Mouse (Mus musculus): Measurements from ENCODE around the gene Tgfbr2.

Tgfbr2 gene

DNA sequence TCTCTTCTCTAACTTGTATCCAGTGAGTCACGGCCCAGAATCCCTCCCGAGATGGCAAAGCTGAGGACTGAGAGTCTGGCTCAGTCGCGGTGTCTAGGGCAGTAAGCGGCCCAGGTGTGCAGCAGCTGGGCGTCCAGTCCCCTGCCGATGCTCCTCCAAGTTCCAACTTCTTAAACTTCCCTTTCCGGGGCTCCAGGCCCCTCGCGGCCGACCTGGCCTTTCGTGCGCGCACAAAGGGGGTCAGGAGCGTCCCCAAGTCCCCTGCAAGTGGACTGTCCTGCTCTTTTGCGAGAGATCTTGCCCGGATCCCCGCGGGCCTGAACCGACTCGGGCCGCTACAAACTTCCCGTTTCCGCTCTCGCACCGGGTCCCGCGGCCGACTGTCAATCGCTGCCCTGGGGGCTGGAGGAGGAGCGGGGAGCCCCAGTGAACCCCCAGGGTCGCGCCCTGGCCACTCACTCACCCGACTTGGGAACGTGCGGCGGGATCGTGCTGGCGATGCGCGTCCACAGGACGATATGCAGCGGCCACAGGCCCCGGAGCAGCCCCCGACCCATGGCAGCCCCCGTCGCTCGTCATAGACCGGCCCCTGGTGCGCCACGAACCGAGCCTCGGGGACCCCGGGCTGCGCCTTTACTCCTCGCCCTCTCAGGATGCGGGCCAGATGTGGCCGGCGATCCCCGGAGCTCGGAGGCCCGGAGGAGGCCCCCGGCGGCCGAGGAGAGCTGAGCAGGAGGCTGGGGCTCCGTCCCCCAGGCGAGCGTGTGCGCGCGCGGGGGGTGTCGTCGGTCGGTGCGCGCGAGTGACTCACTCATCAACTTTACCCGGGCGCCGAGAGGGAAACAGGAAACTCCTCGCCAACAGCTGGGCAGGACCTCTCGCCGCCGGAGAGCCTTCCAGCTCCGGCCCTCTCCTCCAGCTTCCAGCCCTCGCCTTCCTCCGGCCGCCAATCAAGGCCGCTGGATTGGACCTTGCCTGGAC is at the start of gene Tgfbr2:
TSS of gene Tgfbr2 (minus strand) at position 880 of the 981 bp plus-strand sequence.
- DNase-seq (ENCODE audit: low read depth, low spot score) = peak; percentile 76

DNA sequence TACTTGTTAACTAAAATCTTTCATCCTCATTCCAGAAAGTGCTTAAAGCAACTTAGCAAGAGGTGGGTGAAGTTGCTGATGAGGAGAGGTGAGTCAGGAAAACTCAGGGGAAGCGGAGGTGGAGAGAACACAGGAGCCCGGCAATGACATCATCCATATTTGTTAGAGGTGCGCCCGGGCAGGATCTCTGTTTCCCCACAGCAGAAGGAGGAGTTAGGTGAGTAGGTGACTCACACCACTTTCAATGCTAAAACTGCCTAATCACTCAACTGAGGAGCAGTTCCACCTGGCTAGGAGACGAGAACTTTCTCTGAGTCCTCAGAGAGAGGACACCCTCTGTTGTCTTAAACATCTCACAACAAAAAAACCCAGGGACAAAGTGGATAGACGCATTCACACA is 48.2 kb upstream of the Tgfbr2 start:
- DNase-seq (ENCODE audit: low read depth, low spot score) = peak; percentile 20

- no peak for DNase-seq (ENCODE audit: low read depth, low spot score)
These were observed 47.5 kb upstream of the Tgfbr2 start for GRCm38 (mm10) chr9:116222643-116223042.

- DNase-seq (ENCODE audit: low read depth, low spot score) = no peak
These were observed 46.8 kb upstream of the Tgfbr2 start for GRCm38 (mm10) chr9:116222000-116222399.

- no peak for DNase-seq (ENCODE audit: low read depth, low spot score)
These were observed 46.4 kb upstream of the Tgfbr2 start for GRCm38 (mm10) chr9:116221565-116221964.

GRCm38 (mm10) chr9:116220616-116221015 is 45.5 kb upstream of the Tgfbr2 start:
- DNase-seq (ENCODE audit: low read depth, low spot score) = no peak

- DNase-seq (ENCODE audit: low read depth, low spot score) = no peak
These were observed 45.0 kb upstream of the Tgfbr2 start for GRCm38 (mm10) chr9:116220159-116220515.

- no peak for DNase-seq (ENCODE audit: low read depth, low spot score)
These were observed 44.3 kb upstream of the Tgfbr2 start for GRCm38 (mm10) chr9:116219234-116220158.

- peak; percentile 12 for DNase-seq (ENCODE audit: low read depth, low spot score)
These were observed 43.6 kb upstream of the Tgfbr2 start for GRCm38 (mm10) chr9:116218780-116219179.

- no peak for DNase-seq (ENCODE audit: low read depth, low spot score)
These were observed 41.9 kb upstream of the Tgfbr2 start for GRCm38 (mm10) chr9:116217099-116217498.

DNA sequence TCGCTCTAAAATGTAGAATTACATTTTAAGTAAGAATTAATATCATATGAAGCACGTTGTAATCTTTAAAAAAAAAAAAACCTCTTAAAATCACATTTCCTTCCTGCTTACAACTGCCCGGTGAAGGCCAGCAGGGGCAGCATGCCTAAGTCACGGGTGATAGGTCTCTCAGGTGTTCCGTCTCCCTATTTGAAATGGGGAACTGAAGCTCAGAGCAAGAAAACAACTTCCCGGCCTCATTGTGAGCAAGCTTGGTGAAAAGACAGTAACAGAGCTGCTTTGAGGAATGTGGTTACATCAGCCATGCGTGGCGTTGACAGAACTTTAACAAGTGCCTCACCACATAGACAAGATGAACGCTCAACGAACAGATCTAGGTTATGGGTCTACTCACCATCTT is 41.5 kb upstream of the Tgfbr2 start:
- DNase-seq (ENCODE audit: low read depth, low spot score) = no peak

DNA sequence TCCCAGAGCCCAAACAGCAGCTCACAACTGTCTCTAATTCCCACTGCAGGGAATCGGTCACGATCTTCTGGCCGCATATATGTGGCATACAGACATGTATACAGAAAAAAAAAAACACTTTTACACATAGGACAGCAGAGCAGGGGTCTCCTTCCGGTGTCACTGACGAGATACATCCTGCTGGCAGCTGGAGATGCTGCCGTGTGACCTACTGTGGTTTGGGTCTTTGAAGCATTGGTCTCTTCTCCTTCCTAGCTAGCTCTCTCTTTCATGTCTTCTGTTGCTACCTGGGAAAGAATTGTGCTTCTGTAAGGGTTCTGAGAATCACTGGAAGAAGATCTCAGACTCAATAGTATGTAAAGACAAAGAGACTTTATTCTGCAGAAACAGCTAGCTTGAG is 39.1 kb upstream of the Tgfbr2 start:
- DNase-seq (ENCODE audit: low read depth, low spot score) = no peak

DNA sequence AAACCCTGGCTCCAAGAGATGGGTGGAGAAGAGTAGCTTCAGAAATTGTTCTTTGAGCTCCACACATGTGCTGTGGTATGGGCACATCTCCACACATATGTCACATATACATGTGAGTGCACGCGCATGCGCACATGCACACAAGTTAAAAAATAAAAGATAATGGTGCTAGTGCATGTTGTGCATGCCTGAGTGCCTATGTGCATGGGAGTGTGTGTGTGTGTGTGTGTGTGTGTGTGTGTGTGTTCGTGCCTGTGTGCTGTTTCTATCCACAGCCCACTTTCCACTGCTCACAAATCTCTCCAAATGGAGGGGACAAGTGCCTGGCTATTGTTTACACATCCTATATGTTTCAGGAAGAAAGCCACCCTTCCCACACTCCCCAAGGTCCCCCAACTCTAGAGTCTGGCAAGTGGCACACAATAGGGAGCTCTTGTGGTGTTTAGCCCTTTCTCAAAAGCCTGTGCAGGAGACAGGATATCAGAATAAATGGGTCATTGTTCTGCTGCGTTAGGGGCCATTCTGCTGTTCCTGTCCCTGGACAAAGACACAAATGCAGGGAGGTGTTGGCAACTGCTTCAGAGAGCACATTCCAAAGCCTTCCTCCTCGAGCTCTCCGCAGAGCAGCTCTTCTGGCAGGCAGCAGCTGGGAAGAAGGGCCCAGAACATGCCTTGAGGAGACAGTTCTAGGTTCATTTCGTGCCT is 37.9 kb upstream of the Tgfbr2 start:
- DNase-seq (ENCODE audit: low read depth, low spot score) = peak; percentile 77

DNA sequence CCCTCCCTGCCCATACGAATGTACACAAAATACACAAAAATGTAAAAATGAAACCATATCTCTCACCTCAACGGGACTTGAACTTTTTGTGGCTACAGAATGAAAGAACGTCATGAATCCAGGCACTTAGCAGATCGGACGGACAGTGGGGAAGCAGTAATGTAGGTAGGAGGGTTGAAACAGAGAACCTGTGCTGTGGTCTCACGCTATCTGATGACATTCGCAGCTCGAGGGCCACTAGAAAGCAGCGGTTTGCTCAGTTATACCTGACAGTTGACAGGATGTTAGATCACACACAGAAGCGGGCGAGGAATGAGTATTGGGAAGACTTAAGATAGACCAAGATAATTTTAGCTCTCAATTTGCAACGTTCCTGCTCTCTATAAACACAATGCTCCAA is 36.9 kb upstream of the Tgfbr2 start:
- no peak for DNase-seq (ENCODE audit: low read depth, low spot score)

DNA sequence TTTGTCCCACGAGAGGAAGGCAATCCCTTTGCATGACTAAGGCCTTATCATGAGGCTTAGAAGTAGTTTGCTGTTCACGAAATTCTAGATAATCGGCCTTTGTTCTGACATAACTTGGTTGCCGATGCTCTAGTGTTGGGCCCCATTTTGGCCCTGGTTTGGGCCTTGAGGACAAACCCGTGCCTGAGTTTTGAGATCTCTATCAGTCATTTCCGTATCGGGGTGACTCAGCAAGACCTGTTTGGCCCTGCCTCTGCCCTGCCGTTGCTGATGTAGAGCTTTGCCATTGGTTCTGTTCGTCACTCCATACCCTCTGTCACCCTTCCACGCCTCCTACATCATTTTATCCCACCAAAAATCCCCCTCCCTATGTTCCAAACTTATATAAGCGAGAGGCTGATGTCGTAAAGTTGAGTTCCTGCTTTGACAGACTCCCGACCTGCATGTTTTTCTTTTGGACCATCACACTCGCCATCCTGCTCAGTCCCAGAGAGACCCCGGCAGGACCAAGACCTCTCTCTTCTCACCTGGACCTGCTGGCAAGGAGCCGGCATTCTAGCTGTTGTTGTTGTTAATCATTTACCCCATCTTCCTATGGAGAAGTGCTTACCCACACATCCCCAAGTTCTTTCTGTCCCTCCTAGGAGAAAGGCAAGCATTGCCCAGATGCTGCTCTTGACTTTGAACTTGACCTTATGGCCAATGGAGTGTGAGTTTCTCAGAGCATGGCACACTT is 33.2 kb upstream of the Tgfbr2 start:
- DNase-seq (ENCODE audit: low read depth, low spot score) = peak; percentile 24

- no peak for DNase-seq (ENCODE audit: low read depth, low spot score)
These were observed 31.7 kb upstream of the Tgfbr2 start for GRCm38 (mm10) chr9:116206901-116207300.

DNA sequence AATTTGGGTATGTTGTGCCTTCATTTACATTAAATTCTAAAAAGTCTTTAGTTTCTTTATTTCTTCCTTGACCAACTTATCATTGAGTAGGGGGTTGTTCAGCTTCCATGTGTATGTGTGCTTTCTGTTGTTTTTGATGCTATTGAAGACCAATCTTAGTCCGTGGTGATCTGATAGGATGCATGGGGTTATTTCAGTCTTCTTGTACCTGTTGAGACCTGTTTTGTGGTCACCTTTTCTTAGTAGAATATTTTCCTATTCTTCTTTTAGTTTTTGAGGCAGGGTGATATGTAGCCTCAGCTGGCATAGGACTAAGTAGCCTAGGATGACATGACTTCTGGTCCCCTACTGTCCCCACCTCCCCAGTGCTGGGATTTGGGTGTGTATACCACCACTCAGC is 28.5 kb upstream of the Tgfbr2 start:
- DNase-seq (ENCODE audit: low read depth, low spot score) = no peak

DNA sequence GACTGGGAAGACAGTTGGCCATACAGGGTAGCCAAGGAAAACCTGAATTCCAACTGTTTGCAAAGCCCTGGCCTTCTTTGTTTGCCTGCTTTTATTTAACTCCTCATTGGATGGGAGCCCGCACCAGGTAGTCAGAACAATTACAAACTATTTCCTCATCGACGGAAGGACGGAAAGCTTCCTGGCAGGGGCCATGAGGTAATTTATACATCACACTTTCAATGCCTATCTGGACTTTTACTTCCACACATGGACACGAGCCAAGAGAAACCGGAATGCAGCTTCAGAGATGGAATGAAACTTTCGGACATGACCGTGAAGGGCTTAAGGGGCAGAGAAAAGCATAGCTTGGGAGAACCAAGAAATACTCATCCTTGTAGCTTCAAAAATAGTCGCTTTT is 24.0 kb upstream of the Tgfbr2 start:
- no peak for DNase-seq (ENCODE audit: low read depth, low spot score)

- DNase-seq (ENCODE audit: low read depth, low spot score) = no peak
These were observed 23.3 kb upstream of the Tgfbr2 start for GRCm38 (mm10) chr9:116198488-116198887.

- DNase-seq (ENCODE audit: low read depth, low spot score) = no peak
These were observed 22.5 kb upstream of the Tgfbr2 start for GRCm38 (mm10) chr9:116197491-116198170.

Measured in ZHBTc4 (cell line).